Mouse (Mus musculus) stomach, postnatal 0 days (tissue): ENCODE measurements around the gene Scin. TPM values are rescaled to one million over a fixed set of nuclear protein-coding genes. Genes with fewer than 3 reads are reported as not detected.

Experiments
- ATAC-seq: fragments of 200-750 bp; cut with Nextera tagmentation; 2 replicates; pipeline ENCODE4 v1.8.0; 2017; ENCODE audit not compliant: low FRiP score, low TSS enrichment
- DNase-seq: peaks from one replicate; pipeline ENCODE4 v3.0.0-alpha.2; 2016; ENCODE audit warnings: low spot score
- H3K27ac ChIP-seq: fragments of 300-500 bp; sonication (generic); replicated peaks from 2 replicates; pipeline ENCODE4 v1.5.1; 2014; ENCODE audit warnings: mild to moderate bottlenecking, control low read depth
- H3K27me3 ChIP-seq: fragments of 300-500 bp; sonication (generic); 2 replicates; pipeline ENCODE4 v1.6.1; 2014; ENCODE audit warnings: low read length; ENCODE audit not compliant: control insufficient read depth, insufficient read depth
- H3K36me3 ChIP-seq: fragments of 300-500 bp; sonication (generic); 2 replicates; pipeline ENCODE4 v1.6.1; 2014; ENCODE audit warnings: low read length, mixed read lengths; ENCODE audit not compliant: control insufficient read depth, insufficient read depth
- H3K4me1 ChIP-seq: fragments of 300-500 bp; sonication (generic); replicated peaks from 2 replicates; pipeline ENCODE4 v1.6.1; 2014; ENCODE audit warnings: antibody characterized with exemption; ENCODE audit not compliant: control insufficient read depth, insufficient read depth
- H3K4me2 ChIP-seq: fragments of 300-500 bp; sonication (generic); replicated peaks from 2 replicates; pipeline ENCODE4 v1.6.1; 2014; ENCODE audit warnings: low read depth, mild to moderate bottlenecking, control low read depth, moderate library complexity
- H3K4me3 ChIP-seq: fragments of 300-500 bp; sonication (generic); 2 replicates; pipeline ENCODE4 v1.5.1; 2014; ENCODE audit warnings: low read depth, low read length, control low read depth
- H3K9ac ChIP-seq: fragments of 300-500 bp; sonication (generic); 2 replicates; pipeline ENCODE4 v1.6.1; 2014; ENCODE audit warnings: mild to moderate bottlenecking, low read length, control low read depth, mixed read lengths
- H3K9me3 ChIP-seq: fragments of 300-500 bp; sonication (generic); 2 replicates; pipeline ENCODE4 v1.6.1; 2016; ENCODE audit warnings: low read length; ENCODE audit not compliant: control insufficient read depth
- CTCF ChIP-seq: IDR thresholded peaks from 2 replicates; pipeline ENCODE4 v1.5.1; 2016; ENCODE audit warnings: antibody characterized with exemption, low read depth, mild to moderate bottlenecking, moderate library complexity
- EP300 ChIP-seq: optimal IDR thresholded peaks from 2 replicates; pipeline ENCODE3; 2016; ENCODE audit warnings: antibody characterized with exemption
- WGBS: fragments of 180-500 bp; shearing (Covaris S2); extraction: QIAGEN DNeasy Blood & Tissue Kit; methylation state at CpG from one replicate; pipeline ENCODE4 v1.1.7; 2014; 5-methylcytosine and 5-hydroxymethylcytosine counted together
- polyA plus RNA-seq: library from polyadenylated mRNA; unstranded; fragments of >200 nt; fragmentation: Nextera tagmentation; extraction: Ambion mirVana; gene quantifications from 2 replicates; pipeline ENCODE4 v1.2.1, GENCODE M21; 2015

Scin gene
- polyA plus RNA-seq, 1 experiment from 2014 or later, result 0.24 TPM

DNA sequence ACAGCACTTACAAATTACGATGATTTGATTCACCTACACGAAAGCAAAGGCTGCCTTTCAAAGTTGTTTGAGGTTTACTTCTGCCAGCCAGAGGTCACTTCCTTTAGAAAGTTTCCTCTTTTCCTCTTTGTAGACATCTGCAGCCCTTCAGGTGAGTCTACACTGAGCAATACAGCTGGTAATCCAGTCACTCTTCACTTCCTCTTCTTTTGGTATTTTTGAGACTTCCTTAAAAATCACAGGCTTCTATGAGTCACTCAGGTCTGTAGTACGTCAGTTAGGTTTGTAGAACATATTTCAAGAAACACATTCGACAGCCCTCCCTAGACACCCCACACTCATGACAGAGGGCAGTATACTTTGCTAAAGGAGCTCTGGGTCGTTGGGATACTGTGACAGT, 6.7 kb upstream of the Scin start:
- DNase-seq, result no peak
- Histone ChIP-seq H3K36me3 (no peaks in the 10 kb centered on the region), H3K9ac (no peak overlapping the region), H3K27me3 (no peaks in the 10 kb centered on the region), H3K27ac (no peak overlapping the region), H3K4me3 (no peak overlapping the region), H3K4me1 (no peaks in the 10 kb centered on the region), H3K9me3 (no peaks in the 10 kb centered on the region), H3K4me2 (no peak overlapping the region)
- ATAC-seq, result no peak
- no peak for TF ChIP-seq EP300
- no peak for TF ChIP-seq CTCF
- WGBS, result 60% methylated on average over 5 of the region's 5 CpGs

DNA sequence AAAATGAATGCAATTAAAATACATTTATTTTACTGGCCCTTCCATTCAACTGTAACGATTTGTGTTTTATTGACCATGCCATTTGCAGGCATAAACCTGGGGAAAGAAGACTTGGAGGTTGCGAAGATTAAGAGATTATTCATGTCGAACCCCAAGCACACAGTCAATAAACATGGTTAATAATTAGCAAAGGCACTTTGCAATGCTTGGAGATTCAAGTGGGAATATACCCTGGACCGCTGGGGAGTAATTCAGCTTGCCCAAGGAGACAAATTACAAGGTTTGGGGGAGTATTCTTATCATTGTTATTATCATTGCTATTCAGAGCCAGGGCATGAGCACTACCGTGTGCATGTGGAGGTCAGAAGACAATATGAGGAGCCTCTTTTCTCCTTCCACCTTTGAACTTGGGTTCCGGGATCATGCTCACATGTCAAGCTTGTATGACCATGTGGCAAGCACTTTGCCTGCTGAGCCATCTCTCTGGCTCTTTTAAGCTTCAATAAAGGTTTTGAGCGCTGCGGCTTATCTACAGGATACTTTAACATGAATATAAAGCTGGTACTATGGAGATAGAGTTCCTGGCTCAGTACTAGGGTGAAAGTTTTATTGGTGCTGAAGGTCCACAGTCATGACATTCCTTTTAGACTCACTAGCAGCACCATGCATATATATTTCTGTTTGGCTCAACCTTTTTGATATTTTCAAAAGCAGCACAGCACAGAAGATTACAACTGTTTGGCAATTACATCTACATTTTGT, 5.6 kb upstream of the Scin start:
- Histone ChIP-seq H3K4me3 (no peak overlapping the region), H3K9ac (no peak overlapping the region), H3K9me3 (no peaks in the 10 kb centered on the region), H3K27ac (no peak overlapping the region), H3K27me3 (no peaks in the 10 kb centered on the region), H3K4me2 (no peak overlapping the region), H3K36me3 (no peaks in the 10 kb centered on the region), H3K4me1 (no peaks in the 10 kb centered on the region)
- TF ChIP-seq CTCF (no peak), EP300 (no peak)
- DNase-seq (no peak), ATAC-seq (no peak)
- 80% methylated on average over 8 of the region's 8 CpGs for WGBS

DNA sequence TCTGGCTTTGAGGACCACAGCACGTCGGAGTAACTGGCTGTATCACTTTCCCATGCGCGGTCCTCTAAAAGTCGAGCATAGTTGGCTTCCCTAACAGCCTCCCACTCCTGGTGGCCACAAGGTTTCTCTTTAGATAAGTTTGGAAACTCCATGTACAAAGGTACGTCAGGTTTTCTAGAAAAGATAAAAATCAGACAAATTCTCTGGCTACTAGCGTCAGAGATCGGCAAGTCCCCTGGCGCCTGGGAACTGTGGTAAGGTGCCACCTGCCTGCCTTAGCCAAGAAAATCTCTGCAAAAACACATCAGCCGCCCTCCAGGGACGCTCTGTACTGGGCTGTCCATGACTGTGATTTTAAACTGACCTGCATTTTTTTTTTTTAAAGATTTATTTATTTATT, 501 bp upstream of the Scin start:
- no peak overlapping the region for H3K27ac ChIP-seq
- ATAC-seq (no peak), DNase-seq (no peak)
- H3K4me3 ChIP-seq, result peak overlapping the region; percentile 40; the same call in 1 of the 2 replicates
- H3K27me3 ChIP-seq, result no peaks in the 10 kb centered on the region
- H3K4me1 ChIP-seq, result peaks cover 7% of the 10 kb centered on the region
- H3K9me3 ChIP-seq, result no peaks in the 10 kb centered on the region
- TF ChIP-seq EP300 (no peak), CTCF (no peak)
- WGBS, result 54% methylated on average over 11 of the region's 11 CpGs
- no peak overlapping the region for H3K9ac ChIP-seq
- no peaks in the 10 kb centered on the region for H3K36me3 ChIP-seq
- peak overlapping the region; percentile 65 for H3K4me2 ChIP-seq

DNA sequence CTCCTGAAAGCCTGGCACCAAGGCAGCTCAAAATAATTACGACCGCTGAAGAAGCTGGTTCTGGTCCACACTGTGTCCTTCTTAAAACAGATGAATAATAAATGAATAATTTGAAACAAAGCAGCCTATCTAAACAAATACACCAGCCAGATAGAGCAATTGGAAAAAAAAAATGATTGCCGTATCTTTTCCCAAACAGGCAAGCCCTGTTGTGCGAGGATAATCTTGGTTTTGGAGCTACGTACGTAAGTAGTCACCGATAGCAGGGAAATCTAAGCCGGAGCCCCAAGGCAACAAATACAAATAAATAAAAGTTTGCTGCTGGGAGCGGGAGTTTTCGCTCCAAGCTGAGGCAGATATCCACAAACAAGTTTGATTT, 845 bp downstream of the Scin start:
- Histone ChIP-seq H3K4me1 (peaks cover 7% of the 10 kb centered on the region), H3K9me3 (no peaks in the 10 kb centered on the region), H3K9ac (no peak overlapping the region), H3K4me3 (peak overlapping the region; percentile 40), H3K27me3 (no peaks in the 10 kb centered on the region), H3K36me3 (no peaks in the 10 kb centered on the region), H3K27ac (no peak overlapping the region), H3K4me2 (peak overlapping the region; percentile 65)
- DNase-seq, result no peak
- WGBS, result 14% methylated on average over 10 of the region's 10 CpGs
- TF ChIP-seq EP300 (no peak), CTCF (no peak)
- ATAC-seq, result no peak

DNA sequence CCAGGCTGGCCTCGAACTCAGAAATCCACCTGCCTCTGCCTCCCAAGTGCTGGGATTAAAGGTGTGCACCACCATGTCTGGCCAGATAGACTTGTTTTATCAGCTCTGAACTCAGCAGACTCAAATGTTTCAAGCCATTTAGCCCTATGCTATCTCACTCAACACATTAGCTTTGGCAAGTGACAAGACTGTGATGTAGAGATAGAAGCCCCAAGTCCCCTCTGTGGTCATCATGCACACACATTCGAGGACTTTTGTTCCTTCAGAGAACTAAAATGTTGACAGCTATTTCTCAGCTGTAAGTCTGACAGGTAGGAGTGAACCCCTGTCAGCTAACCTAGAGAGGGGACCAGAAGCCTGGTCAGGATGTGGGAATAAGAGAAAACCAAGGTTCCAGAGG, 15.2 kb downstream of the Scin start:
- Histone ChIP-seq H3K36me3 (no peaks in the 10 kb centered on the region), H3K4me2 (no peak overlapping the region), H3K27ac (no peak overlapping the region), H3K4me1 (no peaks in the 10 kb centered on the region), H3K9me3 (no peaks in the 10 kb centered on the region), H3K9ac (no peak overlapping the region), H3K4me3 (no peak overlapping the region), H3K27me3 (no peaks in the 10 kb centered on the region)
- TF ChIP-seq EP300 (no peak), CTCF (no peak)
- DNase-seq (no peak), ATAC-seq (no peak)
- WGBS, result 71% methylated on average over 1 of the region's 2 CpGs

DNA sequence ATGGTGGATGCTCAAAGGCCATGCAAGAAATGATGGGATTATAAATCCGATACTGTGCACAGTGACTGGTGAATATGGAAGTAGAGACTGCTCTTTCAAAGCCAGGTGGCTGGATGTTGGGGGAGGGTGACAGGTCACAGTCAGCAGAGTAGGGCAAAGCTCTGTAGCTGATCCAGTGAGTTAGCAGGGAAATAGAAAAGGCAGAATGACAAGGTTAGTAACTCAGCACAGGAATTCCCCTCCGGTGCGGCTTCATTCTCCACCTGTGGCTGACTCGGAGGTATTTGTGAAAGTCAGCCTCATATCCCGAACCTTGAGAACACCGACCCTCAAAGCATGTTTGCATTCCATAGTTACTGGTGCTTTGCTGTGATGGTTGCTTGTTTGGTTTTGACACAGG, 17.0 kb downstream of the Scin start:
- Histone ChIP-seq H3K9me3 (no peaks in the 10 kb centered on the region), H3K4me2 (no peak overlapping the region), H3K27me3 (no peaks in the 10 kb centered on the region), H3K9ac (no peak overlapping the region), H3K27ac (no peak overlapping the region), H3K36me3 (no peaks in the 10 kb centered on the region), H3K4me1 (no peaks in the 10 kb centered on the region), H3K4me3 (no peak overlapping the region)
- TF ChIP-seq EP300 (no peak), CTCF (no peak)
- 79% methylated on average over 6 of the region's 6 CpGs for WGBS
- no peak for ATAC-seq
- DNase-seq, result no peak
